Mouse (Mus musculus): ENCODE data around the gene Soat2. TPM values are rescaled to one million over a fixed set of nuclear protein-coding genes. Genes with fewer than 3 reads are reported as not detected.

The Soat2 gene
- polyA plus RNA-seq, 1 experiment from 2014 or later, result 0.28 TPM

DNA sequence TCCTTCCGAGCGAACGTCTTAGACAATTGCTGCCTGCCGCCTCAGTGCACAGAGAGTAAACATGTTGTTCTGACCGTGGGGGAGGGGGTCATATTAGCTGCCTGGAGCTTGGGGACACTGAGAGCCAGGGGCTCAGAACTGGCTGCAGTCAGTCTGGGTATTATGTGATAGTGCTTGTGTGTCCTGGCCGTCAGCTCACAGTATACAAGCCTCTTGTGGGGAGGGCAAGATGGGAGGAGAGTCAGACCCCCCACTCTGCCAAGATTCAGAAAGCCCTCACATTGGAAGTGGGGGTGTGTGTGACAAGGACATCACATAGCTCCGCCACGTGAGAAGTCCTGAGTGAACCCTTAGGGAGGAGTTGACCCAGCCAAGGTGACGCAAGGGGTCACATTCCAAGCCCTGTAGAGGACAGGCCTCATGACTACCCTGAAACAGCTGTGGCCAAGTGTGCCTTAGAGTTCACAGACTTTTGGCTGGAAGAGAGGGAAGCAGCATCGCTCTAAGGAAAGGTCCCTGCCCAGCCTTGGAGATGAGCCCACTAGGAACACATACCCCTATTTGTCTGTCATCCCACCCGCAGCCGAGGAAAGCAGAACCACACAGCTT lies 46.3 kb upstream of the Soat2 start:
- H3K27ac ChIP-seq, result peak overlapping the region; percentile 99
- peak; percentile 30 for ATAC-seq (replicated peaks; ENCODE audit: low FRiP score, low read depth)
- WGBS, result 14% methylated on average over 12 of the region's 12 CpGs
- H3K36me3 ChIP-seq (ENCODE audit: insufficient read depth, low read length), result peaks cover 14% of the 10 kb centered on the region; the same call in 1 of the 2 replicates
- peak overlapping the region; percentile 85 for H3K4me2 ChIP-seq (ENCODE audit: low read length)
- H3K4me1 ChIP-seq (replicated peaks; ENCODE audit: insufficient read depth, low read length), result peaks cover 70% of the 10 kb centered on the region
- TF ChIP-seq CTCF (IDR thresholded peaks at IDR 0.05; ENCODE audit: low read depth), result no peak
- no peaks in the 10 kb centered on the region for H3K27me3 ChIP-seq (ENCODE audit: insufficient read depth, low read length)
- no peaks in the 10 kb centered on the region for H3K9me3 ChIP-seq (replicated peaks; ENCODE audit: low read length)
- peak overlapping the region; percentile 82 for H3K9ac ChIP-seq (ENCODE audit: low read depth, low read length)
- DNase-seq (ENCODE audit: low spot score), result peak; percentile 86
- H3K4me3 ChIP-seq (replicated peaks; ENCODE audit: low read depth, low read length), result peak overlapping the region; percentile 40

DNA sequence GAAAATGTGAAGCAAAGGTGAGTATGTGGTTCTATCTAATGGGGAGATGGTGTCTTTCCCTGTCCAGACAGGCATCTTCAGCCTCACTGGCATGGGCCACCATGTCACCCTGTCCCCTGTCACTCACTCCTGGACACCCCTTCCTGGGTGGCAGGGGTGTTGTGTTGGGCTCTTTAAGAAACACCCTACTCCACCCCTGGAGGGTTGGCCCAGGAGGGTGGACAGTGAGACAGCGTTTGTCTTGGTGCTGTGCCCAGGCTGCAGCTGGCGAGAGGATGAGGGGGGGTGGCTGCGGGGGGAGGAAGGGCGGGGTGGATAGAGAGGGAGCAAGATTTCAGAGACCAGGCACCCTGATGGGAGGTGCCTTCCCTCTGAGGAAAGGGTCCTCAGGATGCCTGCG lies 45.0 kb upstream of the Soat2 start:
- WGBS, result 32% methylated on average over 5 of the region's 5 CpGs
- no peaks in the 10 kb centered on the region for H3K9me3 ChIP-seq (replicated peaks; ENCODE audit: low read length)
- H3K4me3 ChIP-seq (replicated peaks; ENCODE audit: low read depth, low read length), result 0 out of 2 replicates have a peak overlapping the region, but pooled peaks have one; percentile 7
- H3K36me3 ChIP-seq (ENCODE audit: insufficient read depth, low read length), result peaks cover 23% of the 10 kb centered on the region; the same call in 1 of the 2 replicates
- ATAC-seq (replicated peaks; ENCODE audit: low FRiP score, low read depth) (no peak), DNase-seq (ENCODE audit: low spot score) (peak; percentile 44)
- no peaks in the 10 kb centered on the region for H3K27me3 ChIP-seq (ENCODE audit: insufficient read depth, low read length)
- TF ChIP-seq CTCF (IDR thresholded peaks at IDR 0.05; ENCODE audit: low read depth), result no peak
- 0 out of 2 replicates have a peak overlapping the region, but pooled peaks have one; percentile 99 for H3K27ac ChIP-seq
- no peak overlapping the region for H3K9ac ChIP-seq (ENCODE audit: low read depth, low read length)
- peak overlapping the region; percentile 85 for H3K4me2 ChIP-seq (ENCODE audit: low read length)
- H3K4me1 ChIP-seq (replicated peaks; ENCODE audit: insufficient read depth, low read length), result peaks cover 65% of the 10 kb centered on the region

GRCm38 (mm10) chr15:102105764-102106730 lies 44.3 kb upstream of the Soat2 start:
- ATAC-seq (replicated peaks; ENCODE audit: low FRiP score, low read depth) (no peak), DNase-seq (ENCODE audit: low spot score) (peak; percentile 63)
- Histone ChIP-seq H3K4me1 (replicated peaks; ENCODE audit: insufficient read depth, low read length) (peaks cover 60% of the 10 kb centered on the region), H3K27ac (no peak overlapping the region), H3K4me2 (ENCODE audit: low read length) (peak overlapping the region; percentile 85), H3K4me3 (replicated peaks; ENCODE audit: low read depth, low read length) (0 out of 2 replicates have a peak overlapping the region, but pooled peaks have one; percentile 7), H3K36me3 (ENCODE audit: insufficient read depth, low read length) (peaks cover 30% of the 10 kb centered on the region), H3K27me3 (ENCODE audit: insufficient read depth, low read length) (no peaks in the 10 kb centered on the region), H3K9me3 (replicated peaks; ENCODE audit: low read length) (no peaks in the 10 kb centered on the region), H3K9ac (ENCODE audit: low read depth, low read length) (no peak overlapping the region)
- 31% methylated on average over 18 of the region's 18 CpGs for WGBS
- peak; percentile 62 for TF ChIP-seq CTCF (IDR thresholded peaks at IDR 0.05; ENCODE audit: low read depth)

- Histone ChIP-seq H3K4me3 (replicated peaks; ENCODE audit: low read depth, low read length) (no peak overlapping the region; the same call in 1 of the 2 replicates), H3K9me3 (replicated peaks; ENCODE audit: low read length) (no peaks in the 10 kb centered on the region), H3K36me3 (ENCODE audit: insufficient read depth, low read length) (peaks cover 38% of the 10 kb centered on the region), H3K27ac (no peak overlapping the region), H3K4me2 (ENCODE audit: low read length) (peak overlapping the region; percentile 46), H3K4me1 (replicated peaks; ENCODE audit: insufficient read depth, low read length) (peaks cover 51% of the 10 kb centered on the region), H3K9ac (ENCODE audit: low read depth, low read length) (no peak overlapping the region), H3K27me3 (ENCODE audit: insufficient read depth, low read length) (no peaks in the 10 kb centered on the region)
- WGBS, result 32% methylated on average over 37 of the region's 38 CpGs
- DNase-seq (ENCODE audit: low spot score) (no peak), ATAC-seq (replicated peaks; ENCODE audit: low FRiP score, low read depth) (no peak)
- TF ChIP-seq CTCF (IDR thresholded peaks at IDR 0.05; ENCODE audit: low read depth), result no peak
Measured at GRCm38 (mm10) chr15:102106754-102107456, 43.4 kb upstream of the Soat2 start.

- ATAC-seq (replicated peaks; ENCODE audit: low FRiP score, low read depth), result no peak
- no peaks in the 10 kb centered on the region for H3K9me3 ChIP-seq (replicated peaks; ENCODE audit: low read length)
- 43% methylated on average over 13 of the region's 13 CpGs for WGBS
- peak overlapping the region; percentile 10; the same call in 1 of the 2 replicates for H3K27ac ChIP-seq
- DNase-seq (ENCODE audit: low spot score), result peak; percentile 78
- no peaks in the 10 kb centered on the region for H3K27me3 ChIP-seq (ENCODE audit: insufficient read depth, low read length)
- H3K9ac ChIP-seq (ENCODE audit: low read depth, low read length), result no peak overlapping the region
- 0 out of 2 replicates have a peak overlapping the region, but pooled peaks have one; percentile 46 for H3K4me2 ChIP-seq (ENCODE audit: low read length)
- no peak overlapping the region for H3K4me3 ChIP-seq (replicated peaks; ENCODE audit: low read depth, low read length)
- H3K4me1 ChIP-seq (replicated peaks; ENCODE audit: insufficient read depth, low read length), result peaks cover 42% of the 10 kb centered on the region
- H3K36me3 ChIP-seq (ENCODE audit: insufficient read depth, low read length), result peaks cover 48% of the 10 kb centered on the region
- peak; percentile 75 for TF ChIP-seq CTCF (IDR thresholded peaks at IDR 0.05; ENCODE audit: low read depth)
Measured at GRCm38 (mm10) chr15:102107689-102108573, 42.4 kb upstream of the Soat2 start.

All from kidney, postnatal 0 days (tissue).